Mouse (Mus musculus): Measurements from ENCODE around the gene Filip1l. TPM values are rescaled to one million over a fixed set of nuclear protein-coding genes. Genes with fewer than 3 reads are reported as not detected.

Filip1l gene
- polyA plus RNA-seq, 1 experiment, result 4.3 TPM

DNA sequence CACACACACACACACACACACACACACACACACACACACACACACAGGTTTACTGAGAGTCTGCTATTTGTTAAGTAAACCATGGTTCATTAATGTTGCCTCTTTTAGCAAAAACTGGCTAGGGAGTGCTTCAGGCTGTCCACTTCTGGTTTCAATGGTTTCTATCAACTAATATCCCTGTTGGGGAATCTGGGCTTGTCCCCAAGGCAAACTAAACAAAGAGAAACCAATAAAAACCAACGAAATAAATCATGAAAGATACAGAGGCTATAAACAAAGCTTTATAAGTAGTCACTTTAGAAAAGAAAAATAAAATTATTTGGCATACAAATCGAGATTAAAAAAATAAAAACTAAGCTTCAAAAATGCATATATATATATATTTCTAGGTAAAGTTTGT lies 39.6 kb downstream of the Filip1l start:
- WGBS, result 85% methylated on average over 2 of the region's 2 CpGs
- Histone ChIP-seq H3K4me3 (ENCODE audit: control insufficient read depth, insufficient read depth, low read length) (no peak overlapping the region), H3K36me3 (ENCODE audit: control insufficient read depth, insufficient read depth, low read length) (no peaks in the 10 kb centered on the region), H3K27ac (ENCODE audit: control insufficient read depth, insufficient read depth, low read length) (no peak overlapping the region), H3K27me3 (ENCODE audit: control insufficient read depth, insufficient read depth, low read length) (no peaks in the 10 kb centered on the region), H3K4me1 (replicated peaks; ENCODE audit: control insufficient read depth, insufficient read depth, low read length) (no peaks in the 10 kb centered on the region)
- no peak for DNase-seq
- TF ChIP-seq POLR2A (IDR thresholded peaks at IDR 0.05; ENCODE audit: control insufficient read depth, extremely low read depth, insufficient read depth, low read length, poor library complexity), result no peak
- no peak for TF ChIP-seq CTCF (IDR thresholded peaks at IDR 0.05; ENCODE audit: borderline replicate concordance, control insufficient read depth, extremely low read depth, insufficient read depth, low read length, poor library complexity)

DNA sequence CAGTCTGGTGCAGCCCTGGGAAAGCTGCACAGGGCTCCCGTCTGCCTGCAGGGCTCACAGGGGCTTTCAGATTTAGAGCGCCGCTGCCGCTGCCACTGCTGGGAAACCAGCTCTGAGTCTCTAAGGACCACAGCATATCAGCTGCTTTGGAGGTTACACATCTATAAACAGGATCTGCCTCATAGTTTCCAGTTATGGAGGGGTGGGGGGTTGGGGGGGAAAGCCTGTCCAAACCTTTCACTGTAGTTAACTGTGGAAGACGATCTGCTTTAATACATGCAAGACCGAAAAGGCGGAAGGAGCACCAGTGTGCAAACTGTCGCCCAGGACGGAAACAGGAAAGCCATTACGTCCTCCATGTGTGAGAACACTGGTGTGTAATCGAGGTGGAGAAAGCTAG lies 40.3 kb downstream of the Filip1l start:
- H3K27me3 ChIP-seq (ENCODE audit: control insufficient read depth, insufficient read depth, low read length), result no peaks in the 10 kb centered on the region
- no peaks in the 10 kb centered on the region for H3K4me1 ChIP-seq (replicated peaks; ENCODE audit: control insufficient read depth, insufficient read depth, low read length)
- no peak for TF ChIP-seq CTCF (IDR thresholded peaks at IDR 0.05; ENCODE audit: borderline replicate concordance, control insufficient read depth, extremely low read depth, insufficient read depth, low read length, poor library complexity)
- no peak for TF ChIP-seq POLR2A (IDR thresholded peaks at IDR 0.05; ENCODE audit: control insufficient read depth, extremely low read depth, insufficient read depth, low read length, poor library complexity)
- H3K4me3 ChIP-seq (ENCODE audit: control insufficient read depth, insufficient read depth, low read length), result no peak overlapping the region
- WGBS, result 72% methylated on average over 11 of the region's 11 CpGs
- H3K27ac ChIP-seq (ENCODE audit: control insufficient read depth, insufficient read depth, low read length), result no peak overlapping the region
- DNase-seq, result no peak
- H3K36me3 ChIP-seq (ENCODE audit: control insufficient read depth, insufficient read depth, low read length), result no peaks in the 10 kb centered on the region

DNA sequence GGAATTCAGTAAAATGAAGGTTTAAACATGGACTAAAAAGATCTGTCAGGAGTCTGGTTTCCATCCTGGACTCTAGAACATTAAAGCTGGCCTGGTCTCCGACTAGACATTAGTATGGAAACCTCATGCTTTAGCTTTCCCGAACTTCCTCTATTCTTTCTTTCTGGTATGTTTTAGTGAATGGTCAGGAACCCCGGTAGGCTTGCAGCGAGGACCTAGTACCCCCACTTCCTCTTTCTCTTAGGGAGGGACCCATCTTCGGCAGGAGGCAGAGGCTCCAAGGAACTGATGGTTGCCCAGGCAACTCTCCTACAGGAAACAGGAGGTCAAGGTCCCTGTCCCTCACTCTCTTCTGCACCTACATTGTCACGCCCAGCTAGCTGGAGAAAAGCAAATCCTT lies 43.4 kb downstream of the Filip1l start:
- Histone ChIP-seq H3K27ac (ENCODE audit: control insufficient read depth, insufficient read depth, low read length) (no peak overlapping the region), H3K36me3 (ENCODE audit: control insufficient read depth, insufficient read depth, low read length) (no peaks in the 10 kb centered on the region), H3K4me1 (replicated peaks; ENCODE audit: control insufficient read depth, insufficient read depth, low read length) (peaks cover 7% of the 10 kb centered on the region; the same call in 1 of the 2 replicates), H3K27me3 (ENCODE audit: control insufficient read depth, insufficient read depth, low read length) (no peaks in the 10 kb centered on the region), H3K4me3 (ENCODE audit: control insufficient read depth, insufficient read depth, low read length) (no peak overlapping the region)
- TF ChIP-seq CTCF (IDR thresholded peaks at IDR 0.05; ENCODE audit: borderline replicate concordance, control insufficient read depth, extremely low read depth, insufficient read depth, low read length, poor library complexity), result no peak
- no peak for TF ChIP-seq POLR2A (IDR thresholded peaks at IDR 0.05; ENCODE audit: control insufficient read depth, extremely low read depth, insufficient read depth, low read length, poor library complexity)
- WGBS, result 43% methylated on average over 6 of the region's 6 CpGs
- DNase-seq, result no peak

DNA sequence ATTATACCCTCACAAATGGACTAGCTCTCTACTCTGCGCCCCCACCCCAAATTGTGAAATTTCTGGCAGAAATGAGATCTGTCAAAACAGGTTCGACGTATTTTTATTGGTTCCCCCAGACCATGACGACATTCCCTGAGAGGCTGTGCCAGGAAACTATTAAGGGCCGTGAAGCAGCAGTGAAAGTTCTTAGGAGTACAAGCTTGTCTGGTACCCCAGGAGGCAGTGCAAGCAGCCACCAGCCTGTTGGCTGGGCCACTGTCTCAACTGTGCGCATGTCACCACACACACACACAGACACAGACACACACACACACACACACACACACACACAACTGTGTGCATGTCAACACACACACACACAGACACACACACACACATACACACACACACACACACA lies 45.0 kb downstream of the Filip1l start:
- WGBS, result 92% methylated on average over 6 of the region's 6 CpGs
- no peak overlapping the region for H3K27ac ChIP-seq (ENCODE audit: control insufficient read depth, insufficient read depth, low read length)
- DNase-seq, result no peak
- no peak for TF ChIP-seq POLR2A (IDR thresholded peaks at IDR 0.05; ENCODE audit: control insufficient read depth, extremely low read depth, insufficient read depth, low read length, poor library complexity)
- no peak for TF ChIP-seq CTCF (IDR thresholded peaks at IDR 0.05; ENCODE audit: borderline replicate concordance, control insufficient read depth, extremely low read depth, insufficient read depth, low read length, poor library complexity)
- H3K27me3 ChIP-seq (ENCODE audit: control insufficient read depth, insufficient read depth, low read length), result no peaks in the 10 kb centered on the region
- H3K4me1 ChIP-seq (replicated peaks; ENCODE audit: control insufficient read depth, insufficient read depth, low read length), result peaks cover 7% of the 10 kb centered on the region
- H3K36me3 ChIP-seq (ENCODE audit: control insufficient read depth, insufficient read depth, low read length), result no peaks in the 10 kb centered on the region
- no peak overlapping the region for H3K4me3 ChIP-seq (ENCODE audit: control insufficient read depth, insufficient read depth, low read length)

DNA sequence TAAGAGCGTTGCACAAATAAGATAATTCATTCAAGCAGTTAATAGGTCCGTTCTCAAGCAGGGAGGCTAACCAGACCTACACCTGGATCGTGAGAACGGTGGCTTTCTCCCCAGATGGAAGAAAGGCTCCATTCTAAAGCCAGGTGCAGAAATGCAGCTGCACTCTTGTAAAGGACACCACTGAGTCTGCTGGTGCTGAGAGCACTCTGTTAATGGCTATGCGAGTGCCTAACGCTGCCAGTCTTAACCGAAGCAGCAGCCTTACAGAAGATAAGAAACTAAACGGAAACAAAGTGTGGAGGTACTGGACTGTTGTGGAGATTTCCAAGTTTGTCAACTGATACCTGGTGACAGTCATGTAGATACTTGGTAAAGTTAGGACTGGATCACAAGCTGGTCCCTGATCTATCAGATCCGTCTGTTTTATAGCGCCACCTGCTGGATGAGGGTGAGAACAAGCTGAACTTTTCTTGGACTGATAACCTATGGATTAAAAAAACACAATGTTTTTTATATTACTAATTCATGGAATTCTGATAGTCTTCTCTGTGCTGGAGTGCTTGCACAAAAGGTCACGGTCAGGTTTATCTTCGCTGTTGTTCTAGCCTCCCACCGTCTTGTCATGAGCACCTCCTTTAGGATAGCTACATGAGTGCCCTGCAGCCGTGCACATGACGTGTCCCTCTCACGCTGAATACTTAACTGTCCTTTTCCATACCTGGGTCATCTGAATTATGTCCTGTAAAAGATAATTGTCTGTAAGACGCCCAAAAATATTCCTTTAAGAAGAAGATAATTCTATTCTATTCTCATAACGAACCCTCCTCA lies 45.7 kb downstream of the Filip1l start:
- DNase-seq, result peak; percentile 69
- WGBS, result 52% methylated on average over 18 of the region's 18 CpGs
- no peak overlapping the region for H3K4me3 ChIP-seq (ENCODE audit: control insufficient read depth, insufficient read depth, low read length)
- no peaks in the 10 kb centered on the region for H3K36me3 ChIP-seq (ENCODE audit: control insufficient read depth, insufficient read depth, low read length)
- peaks cover 11% of the 10 kb centered on the region for H3K4me1 ChIP-seq (replicated peaks; ENCODE audit: control insufficient read depth, insufficient read depth, low read length)
- no peak for TF ChIP-seq CTCF (IDR thresholded peaks at IDR 0.05; ENCODE audit: borderline replicate concordance, control insufficient read depth, extremely low read depth, insufficient read depth, low read length, poor library complexity)
- TF ChIP-seq POLR2A (IDR thresholded peaks at IDR 0.05; ENCODE audit: control insufficient read depth, extremely low read depth, insufficient read depth, low read length, poor library complexity), result no peak
- no peak overlapping the region for H3K27ac ChIP-seq (ENCODE audit: control insufficient read depth, insufficient read depth, low read length)
- H3K27me3 ChIP-seq (ENCODE audit: control insufficient read depth, insufficient read depth, low read length), result no peaks in the 10 kb centered on the region

DNA sequence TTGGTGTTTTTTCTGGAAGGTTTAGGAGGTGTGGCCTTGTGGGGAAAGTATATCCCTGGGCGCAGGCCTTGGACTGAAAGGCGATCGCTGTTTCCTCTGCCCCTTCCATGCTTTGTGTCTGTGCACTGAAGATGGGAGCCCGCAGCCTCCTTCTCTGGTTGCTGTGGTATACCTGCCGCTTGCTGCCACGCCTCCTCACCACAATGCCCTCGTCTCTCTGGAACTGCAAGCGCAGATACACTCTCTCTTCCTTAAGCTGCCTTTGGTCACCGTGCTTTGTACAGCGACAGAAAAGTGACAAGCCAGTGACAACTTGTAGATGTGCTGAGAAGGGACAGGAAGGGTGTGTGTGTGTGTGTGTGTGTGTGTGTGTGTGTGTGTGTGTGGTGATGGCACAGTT lies 46.7 kb downstream of the Filip1l start:
- Histone ChIP-seq H3K4me3 (ENCODE audit: control insufficient read depth, insufficient read depth, low read length) (no peak overlapping the region), H3K27ac (ENCODE audit: control insufficient read depth, insufficient read depth, low read length) (no peak overlapping the region), H3K27me3 (ENCODE audit: control insufficient read depth, insufficient read depth, low read length) (no peaks in the 10 kb centered on the region), H3K36me3 (ENCODE audit: control insufficient read depth, insufficient read depth, low read length) (no peaks in the 10 kb centered on the region), H3K4me1 (replicated peaks; ENCODE audit: control insufficient read depth, insufficient read depth, low read length) (peaks cover 11% of the 10 kb centered on the region)
- TF ChIP-seq CTCF (IDR thresholded peaks at IDR 0.05; ENCODE audit: borderline replicate concordance, control insufficient read depth, extremely low read depth, insufficient read depth, low read length, poor library complexity), result no peak
- no peak for TF ChIP-seq POLR2A (IDR thresholded peaks at IDR 0.05; ENCODE audit: control insufficient read depth, extremely low read depth, insufficient read depth, low read length, poor library complexity)
- DNase-seq, result peak; percentile 16
- 15% methylated on average over 10 of the region's 10 CpGs for WGBS
